Mouse (Mus musculus): ENCODE data around the gene Vmn1r48. TPM values are rescaled to one million over a fixed set of nuclear protein-coding genes. Genes with fewer than 3 reads are reported as not detected.

The Vmn1r48 gene
- total and polyA plus RNA-seq, 3 experiments: not detected

GRCm38 (mm10) chr6:89985989-89986388 lies 50.7 kb downstream of the Vmn1r48 start:
- no peak overlapping the region for H3K4me3 ChIP-seq (ENCODE audit: control insufficient read depth in 1 of 2, insufficient read depth in 1 of 2, low read depth in 2 of 2, low read length in 2 of 2)
- TF ChIP-seq EP300 (IDR thresholded peaks at IDR 0.05; ENCODE audit: low read depth in 1 of 2, low read length in 2 of 2) (no peak), ZMIZ1 (IDR thresholded peaks at IDR 0.05; ENCODE audit: low read depth, low read length) (no peak), USF1 (IDR thresholded peaks at IDR 0.05; ENCODE audit: low read depth, low read length) (no peak)
- H3K79me2 ChIP-seq (ENCODE audit: control insufficient read depth, insufficient read depth, low read length, poor library complexity): no peaks in the 10 kb centered on the region
- no peak overlapping the region for H3K9ac ChIP-seq (ENCODE audit: control insufficient read depth, low read depth, low read length, poor library complexity, severe bottlenecking)
- H3K27ac ChIP-seq (ENCODE audit: control insufficient read depth, low read depth, low read length): no peak overlapping the region
- no peak for DNase-seq (ENCODE audit: low read depth, low spot score)
- no peaks in the 10 kb centered on the region for H3K27me3 ChIP-seq (ENCODE audit: control insufficient read depth in 1 of 2, insufficient read depth in 2 of 2, low read length in 2 of 2)
- H3K9me3 ChIP-seq (replicated peaks; ENCODE audit: insufficient read depth, low read length): no peaks in the 10 kb centered on the region
- no peaks in the 10 kb centered on the region for H3K36me3 ChIP-seq (ENCODE audit: control insufficient read depth in 1 of 2, insufficient read depth in 2 of 2, low read length in 2 of 2)
- H3K4me1 ChIP-seq (ENCODE audit: control insufficient read depth in 1 of 2, insufficient read depth in 2 of 2, low read length in 2 of 2): no peaks in the 10 kb centered on the region

Other genes starting within 250 kb of the Vmn1r48 start
- not detected in 2 replicates for gene Vmn1r42, start 160.4 kb downstream of the Vmn1r48 start, total RNA-seq (2012; rRNA removed)
- gene Vmn1r42, start 160.4 kb downstream of the Vmn1r48 start, polyA plus RNA-seq (2012; ENCODE audit: insufficient read depth in 1 of 2, insufficient read length in 2 of 2, low read depth in 1 of 2, low replicate concordance in 2 of 2, missing spikeins in 1 of 2): not detected
- not detected in 2 replicates for gene Vmn1r43, start 160.4 kb downstream of the Vmn1r48 start, total RNA-seq (2012; rRNA removed)
- under 1 TPM in 1 of 2 experiments, not detected in 1; 0.11 TPM for gene Vmn1r43, start 160.4 kb downstream of the Vmn1r48 start, polyA plus RNA-seq (2012; ENCODE audit: insufficient read depth in 1 of 2, insufficient read length in 2 of 2, low read depth in 1 of 2, low replicate concordance in 2 of 2, missing spikeins in 1 of 2)
- not detected in 2 replicates for gene Vmn1r44, start 153.2 kb downstream of the Vmn1r48 start, total RNA-seq (2012; rRNA removed)
- not detected for gene Vmn1r44, start 153.2 kb downstream of the Vmn1r48 start, polyA plus RNA-seq (2012; ENCODE audit: insufficient read depth in 1 of 2, insufficient read length in 2 of 2, low read depth in 1 of 2, low replicate concordance in 2 of 2, missing spikeins in 1 of 2)
- not detected in 2 replicates for gene Vmn1r45, start 96.2 kb downstream of the Vmn1r48 start, total RNA-seq (2012; rRNA removed)
- not detected for gene Vmn1r45, start 96.2 kb downstream of the Vmn1r48 start, polyA plus RNA-seq (2012; ENCODE audit: insufficient read depth in 1 of 2, insufficient read length in 2 of 2, low read depth in 1 of 2, low replicate concordance in 2 of 2, missing spikeins in 1 of 2)
- gene Vmn1r46, start 67.5 kb downstream of the Vmn1r48 start, total RNA-seq (2012; rRNA removed): not detected in 2 replicates
- not detected for gene Vmn1r46, start 67.5 kb downstream of the Vmn1r48 start, polyA plus RNA-seq (2012; ENCODE audit: insufficient read depth in 1 of 2, insufficient read length in 2 of 2, low read depth in 1 of 2, low replicate concordance in 2 of 2, missing spikeins in 1 of 2)
- not detected in 2 replicates for gene Vmn1r47, start 20.7 kb downstream of the Vmn1r48 start, total RNA-seq (2012; rRNA removed)
- not detected for gene Vmn1r47, start 20.7 kb downstream of the Vmn1r48 start, polyA plus RNA-seq (2012; ENCODE audit: insufficient read depth in 1 of 2, insufficient read length in 2 of 2, low read depth in 1 of 2, low replicate concordance in 2 of 2, missing spikeins in 1 of 2)
- not detected in 2 replicates for gene Vmn1r49, start 41.7 kb upstream of the Vmn1r48 start, total RNA-seq (2012; rRNA removed)
- not detected for gene Vmn1r49, start 41.7 kb upstream of the Vmn1r48 start, polyA plus RNA-seq (2012; ENCODE audit: insufficient read depth in 1 of 2, insufficient read length in 2 of 2, low read depth in 1 of 2, low replicate concordance in 2 of 2, missing spikeins in 1 of 2)
- not detected in 2 replicates for gene Vmn1r50, start 64.6 kb upstream of the Vmn1r48 start, total RNA-seq (2012; rRNA removed)
- not detected for gene Vmn1r50, start 64.6 kb upstream of the Vmn1r48 start, polyA plus RNA-seq (2012; ENCODE audit: insufficient read depth in 1 of 2, insufficient read length in 2 of 2, low read depth in 1 of 2, low replicate concordance in 2 of 2, missing spikeins in 1 of 2)
- not detected in 2 replicates for gene Vmn1r51, start 85.8 kb upstream of the Vmn1r48 start, total RNA-seq (2012; rRNA removed)
- not detected for gene Vmn1r51, start 85.8 kb upstream of the Vmn1r48 start, polyA plus RNA-seq (2012; ENCODE audit: insufficient read depth in 1 of 2, insufficient read length in 2 of 2, low read depth in 1 of 2, low replicate concordance in 2 of 2, missing spikeins in 1 of 2)
- gene Vmn1r52, start 138.0 kb upstream of the Vmn1r48 start, total RNA-seq (2012; rRNA removed): not detected in 2 replicates
- not detected for gene Vmn1r52, start 138.0 kb upstream of the Vmn1r48 start, polyA plus RNA-seq (2012; ENCODE audit: insufficient read depth in 1 of 2, insufficient read length in 2 of 2, low read depth in 1 of 2, low replicate concordance in 2 of 2, missing spikeins in 1 of 2)
- not detected in 2 replicates for gene V1ra8, start 166.0 kb upstream of the Vmn1r48 start, total RNA-seq (2012; rRNA removed)
- not detected for gene V1ra8, start 166.0 kb upstream of the Vmn1r48 start, polyA plus RNA-seq (2012; ENCODE audit: insufficient read depth in 1 of 2, insufficient read length in 2 of 2, low read depth in 1 of 2, low replicate concordance in 2 of 2, missing spikeins in 1 of 2)
- gene Vmn1r53, start 187.6 kb upstream of the Vmn1r48 start, total RNA-seq (2012; rRNA removed): not detected in 2 replicates
- gene Vmn1r53, start 187.6 kb upstream of the Vmn1r48 start, polyA plus RNA-seq (2012; ENCODE audit: insufficient read depth in 1 of 2, insufficient read length in 2 of 2, low read depth in 1 of 2, low replicate concordance in 2 of 2, missing spikeins in 1 of 2): not detected
- not detected in 2 replicates for gene Vmn1r54, start 209.5 kb upstream of the Vmn1r48 start, total RNA-seq (2012; rRNA removed)
- gene Vmn1r54, start 209.5 kb upstream of the Vmn1r48 start, polyA plus RNA-seq (2012; ENCODE audit: insufficient read depth in 1 of 2, insufficient read length in 2 of 2, low read depth in 1 of 2, low replicate concordance in 2 of 2, missing spikeins in 1 of 2): not detected